Mouse (Mus musculus): ENCODE data around the gene Mtfr1l. TPM values are rescaled to one million over a fixed set of nuclear protein-coding genes. Genes with fewer than 3 reads are reported as not detected.

Gene Mtfr1l
- polyA plus RNA-seq (2012; rRNA removed): 153 and 165 TPM in 2 replicates

- DNase-seq (ENCODE audit: low spot score): peak; percentile 95
These were observed at the start of gene Mtfr1l for GRCm38 (mm10) chr4:134534932-134535786. Gene Mtfr1l (minus strand): TSS chr4:134535387.

GRCm38 (mm10) chr4:134583513-134583912 is 48.3 kb upstream of the Mtfr1l start:
- DNase-seq (ENCODE audit: low spot score): no peak

GRCm38 (mm10) chr4:134581365-134581764 is 46.2 kb upstream of the Mtfr1l start:
- DNase-seq (ENCODE audit: low spot score): no peak

DNA sequence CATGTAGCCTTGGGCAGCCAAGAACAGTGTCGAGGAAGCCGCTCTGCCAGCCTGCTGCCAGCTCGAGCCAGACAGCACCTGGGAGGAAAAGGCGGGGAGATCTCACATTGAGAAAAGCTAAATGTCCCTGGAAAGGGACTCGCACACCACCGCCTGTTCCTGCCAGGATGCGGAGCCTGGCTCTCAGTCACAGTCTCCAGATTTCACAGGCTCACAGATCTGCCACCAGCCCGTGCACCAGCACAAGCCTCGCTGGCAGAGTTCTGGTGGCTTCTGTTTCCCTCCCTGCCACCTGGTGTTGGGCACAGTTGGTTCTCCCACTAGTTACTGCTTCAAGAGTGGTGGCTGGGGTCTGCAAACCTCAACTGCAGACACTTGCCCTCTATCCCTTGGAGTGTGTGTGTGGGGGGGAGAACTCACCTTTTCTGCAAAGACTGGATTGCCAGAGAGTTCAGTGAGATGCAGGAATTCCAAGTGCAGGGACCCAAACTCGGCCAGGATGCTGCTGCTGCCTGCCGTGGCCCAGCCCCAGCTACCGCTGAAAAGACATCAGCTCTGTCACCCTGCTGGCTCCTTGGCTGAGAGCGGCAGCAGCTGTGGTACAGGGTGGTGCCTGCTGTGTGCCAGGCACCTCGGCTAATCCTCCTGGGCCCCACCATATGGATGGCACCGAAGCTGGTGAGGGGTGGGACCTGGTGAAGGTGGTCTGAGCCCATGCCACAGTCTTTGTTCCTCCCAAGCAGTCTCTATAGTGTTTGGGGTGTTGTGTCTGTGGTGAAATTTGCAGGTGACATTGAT is 45.4 kb upstream of the Mtfr1l start:
- DNase-seq (ENCODE audit: low spot score): no peak

- DNase-seq (ENCODE audit: low spot score): no peak
These were observed 44.4 kb upstream of the Mtfr1l start for GRCm38 (mm10) chr4:134579620-134580019.

- no peak for DNase-seq (ENCODE audit: low spot score)
These were observed 44.0 kb upstream of the Mtfr1l start for GRCm38 (mm10) chr4:134579212-134579611.

GRCm38 (mm10) chr4:134578407-134578806 is 43.2 kb upstream of the Mtfr1l start:
- no peak for DNase-seq (ENCODE audit: low spot score)

GRCm38 (mm10) chr4:134577281-134577680 is 42.1 kb upstream of the Mtfr1l start:
- DNase-seq (ENCODE audit: low spot score): no peak

- DNase-seq (ENCODE audit: low spot score): no peak
These were observed 40.3 kb upstream of the Mtfr1l start for GRCm38 (mm10) chr4:134575486-134575885.

GRCm38 (mm10) chr4:134572449-134573300 is 37.5 kb upstream of the Mtfr1l start:
- DNase-seq (ENCODE audit: low spot score): no peak

DNA sequence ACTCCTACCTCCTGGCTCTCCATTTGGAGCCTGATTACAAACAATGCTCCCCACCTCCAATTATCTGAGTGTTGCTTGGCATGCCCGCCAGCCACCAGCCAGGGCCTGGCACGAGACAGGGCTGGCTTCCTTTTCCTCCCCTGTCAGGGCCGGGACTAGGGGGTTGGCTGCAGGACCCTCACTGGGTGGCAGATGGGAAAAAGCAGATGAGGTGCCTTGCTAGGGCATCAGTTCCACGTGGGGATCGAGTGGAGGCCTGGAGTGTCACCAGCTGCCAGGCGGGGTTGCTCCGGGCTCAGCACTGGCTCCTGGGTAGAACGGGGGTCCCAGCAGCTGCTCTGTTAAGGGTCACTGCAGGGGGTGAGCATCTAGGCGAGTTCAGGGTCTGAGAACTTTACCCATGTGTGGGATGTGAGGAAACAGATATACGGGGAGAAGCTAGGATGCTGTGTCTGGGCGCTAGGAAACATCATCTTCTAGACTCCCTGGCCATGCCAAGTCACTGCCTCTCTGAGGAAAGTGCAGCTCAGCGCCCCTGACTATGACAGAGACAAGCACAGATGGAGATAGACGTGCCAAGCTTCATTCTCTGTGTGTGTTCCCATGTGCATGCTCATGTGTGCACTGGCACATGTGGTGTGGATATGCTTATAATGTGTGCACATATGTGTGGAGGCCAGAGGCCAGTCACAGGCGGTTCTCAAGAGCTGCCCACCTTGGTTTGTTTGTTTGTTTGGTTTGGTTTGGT is 35.7 kb upstream of the Mtfr1l start:
- DNase-seq (ENCODE audit: low spot score): no peak

DNA sequence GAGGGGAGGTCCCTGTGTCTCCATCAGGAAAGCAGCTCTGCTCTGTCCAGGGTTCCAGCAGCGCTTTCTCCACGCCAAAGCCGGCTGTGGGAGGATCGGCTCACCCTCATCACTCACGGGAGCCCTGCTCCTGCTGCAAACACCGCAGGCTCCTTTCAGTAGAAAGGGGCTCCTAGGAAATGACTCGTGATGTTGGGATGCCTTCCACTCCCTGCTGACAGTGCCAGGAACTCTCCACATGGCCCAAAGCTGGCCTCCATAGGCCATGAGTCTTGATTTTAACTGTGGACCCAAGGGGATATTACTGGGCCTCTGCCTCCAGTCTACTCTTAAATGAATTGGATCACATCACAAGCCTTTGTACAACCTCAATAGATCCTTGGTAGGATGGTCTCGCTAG is 34.6 kb upstream of the Mtfr1l start:
- no peak for DNase-seq (ENCODE audit: low spot score)

GRCm38 (mm10) chr4:134569205-134569604 is 34.0 kb upstream of the Mtfr1l start:
- no peak for DNase-seq (ENCODE audit: low spot score)

DNA sequence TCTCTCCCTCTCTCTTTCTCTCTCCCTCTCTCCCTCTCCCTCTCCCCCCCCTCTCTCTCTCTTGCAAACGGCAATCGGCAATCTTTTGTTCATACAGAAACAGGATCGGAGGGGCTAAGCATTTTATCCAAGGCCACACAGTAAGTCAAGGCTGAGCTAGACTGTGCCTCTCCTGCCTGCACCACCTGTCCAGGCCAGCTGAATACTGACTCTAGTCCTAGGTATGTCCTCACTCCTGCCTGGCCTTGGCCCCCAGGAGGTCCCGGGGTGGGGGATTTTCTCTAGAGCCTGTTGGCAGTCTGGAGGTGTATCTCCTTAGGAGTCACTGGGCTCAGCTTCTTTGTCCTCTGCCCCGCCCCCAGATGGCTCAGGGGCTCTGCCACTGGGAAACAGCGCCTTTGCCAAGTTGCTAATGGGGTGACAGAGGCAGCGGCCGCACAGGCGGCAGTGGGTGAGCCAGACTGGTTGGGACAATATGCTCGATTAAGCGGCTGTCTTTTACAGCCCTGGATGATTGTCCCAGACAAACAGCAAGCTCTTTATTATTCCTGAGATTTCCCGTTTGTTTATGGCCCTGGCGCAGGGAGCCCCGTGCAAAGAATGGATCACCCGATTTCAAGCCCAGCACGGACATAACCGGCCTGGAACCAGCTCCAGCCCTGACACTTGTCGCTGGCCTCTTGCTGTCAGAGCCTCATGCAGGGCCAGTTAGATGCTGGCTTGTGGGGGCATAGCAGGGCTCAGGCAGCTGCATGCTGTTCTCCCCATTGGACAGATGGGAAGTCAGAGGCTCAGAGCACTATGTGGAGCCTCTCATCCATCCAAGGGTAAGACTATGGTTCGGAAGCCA is 32.4 kb upstream of the Mtfr1l start:
- DNase-seq (ENCODE audit: low spot score): no peak

DNA sequence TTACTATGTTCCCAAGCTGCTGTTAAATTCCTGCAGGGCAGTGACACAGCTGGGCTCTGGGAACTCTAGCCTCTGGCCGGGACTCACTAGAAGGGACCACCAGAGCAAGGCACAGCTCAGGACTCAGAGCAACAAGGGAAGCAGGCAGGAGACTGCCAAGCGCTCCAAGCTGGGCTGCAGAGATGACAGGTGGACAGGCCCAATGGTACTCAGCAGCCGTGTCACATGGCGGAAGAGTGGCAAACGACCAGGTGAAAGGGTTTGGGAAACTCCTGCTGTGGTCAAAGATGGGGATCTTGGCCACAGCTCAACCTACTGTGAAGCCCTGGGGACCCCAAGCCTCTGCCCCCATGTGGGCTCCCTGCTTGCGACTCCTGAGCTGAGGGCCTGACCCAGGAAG is 28.9 kb upstream of the Mtfr1l start:
- DNase-seq (ENCODE audit: low spot score): no peak

DNA sequence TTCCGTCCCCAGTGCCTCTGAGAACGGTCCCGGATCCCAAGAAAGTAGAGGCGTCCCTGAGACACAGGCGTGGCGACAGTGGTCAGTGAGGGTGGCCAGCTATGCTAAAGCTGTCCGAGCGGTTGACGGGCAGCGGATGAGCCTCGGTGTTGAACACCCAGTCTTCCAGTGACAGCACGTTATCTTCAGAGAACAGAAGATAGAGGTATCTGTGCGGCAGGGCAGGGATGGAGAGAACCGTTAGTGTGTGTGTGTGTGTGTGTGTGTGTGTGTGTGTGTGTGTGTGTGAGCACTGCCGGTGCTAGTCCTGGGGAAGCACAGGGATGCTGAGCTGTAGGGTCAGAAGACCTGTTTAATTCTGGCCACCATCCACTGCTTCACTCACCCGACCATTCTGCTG is 28.4 kb upstream of the Mtfr1l start:
- no peak for DNase-seq (ENCODE audit: low spot score)

- DNase-seq (ENCODE audit: low spot score): no peak
These were observed 26.8 kb upstream of the Mtfr1l start for GRCm38 (mm10) chr4:134562014-134562413.

GRCm38 (mm10) chr4:134560699-134561098 is 25.5 kb upstream of the Mtfr1l start:
- no peak for DNase-seq (ENCODE audit: low spot score)

DNA sequence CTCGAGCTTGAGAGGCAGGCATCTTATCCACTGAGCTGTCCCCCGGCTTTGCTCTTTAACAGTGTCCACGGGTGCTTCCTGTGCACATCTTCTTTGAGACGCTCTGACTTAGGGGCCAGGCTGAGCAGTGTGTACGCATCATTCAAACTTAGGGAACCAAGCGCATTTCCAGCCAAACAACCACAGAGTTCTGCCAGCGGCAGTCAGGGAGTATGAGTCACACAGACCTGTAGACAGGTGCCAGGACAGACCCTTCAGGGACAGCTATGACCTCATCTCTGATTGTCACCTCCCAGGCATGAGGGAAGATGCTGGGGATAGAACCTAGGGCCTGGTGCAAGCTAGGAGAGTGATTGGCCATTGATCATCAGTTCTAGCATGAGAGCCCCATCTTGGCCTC is 24.0 kb upstream of the Mtfr1l start:
- DNase-seq (ENCODE audit: low spot score): no peak

DNA sequence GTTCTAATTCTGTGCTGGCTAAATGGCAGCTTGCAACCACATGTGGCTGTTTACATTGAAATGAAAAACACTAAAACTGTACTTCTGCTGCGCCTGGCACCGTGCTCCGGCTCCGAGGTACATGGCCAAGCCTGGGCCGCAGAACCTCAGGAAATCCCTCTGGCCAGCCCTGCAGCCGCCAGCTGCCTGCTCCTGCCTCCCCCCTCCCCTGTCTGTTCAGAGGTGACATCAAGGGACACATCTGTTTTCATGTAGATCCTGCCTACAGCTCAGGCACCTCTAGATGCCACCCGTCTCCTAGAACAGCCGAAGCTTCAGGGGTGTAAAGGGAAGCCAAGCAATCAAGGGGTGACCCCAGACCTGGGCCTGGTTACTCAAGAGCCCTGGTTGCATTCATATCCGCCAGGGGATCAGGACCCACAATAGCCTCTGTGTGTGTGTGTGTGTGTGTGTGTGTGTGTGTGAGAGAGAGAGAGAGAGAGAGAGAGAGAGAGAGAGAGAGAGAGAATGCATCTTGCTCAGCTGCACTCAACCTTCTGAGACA is 23.5 kb upstream of the Mtfr1l start:
- DNase-seq (ENCODE audit: low spot score): no peak

Data from urinary bladder, adult 2 months (tissue).